Mouse (Mus musculus): ENCODE data around the gene Kirrel3. TPM values are rescaled to one million over a fixed set of nuclear protein-coding genes. Genes with fewer than 3 reads are reported as not detected.

The Kirrel3 gene
- polyA plus RNA-seq, 1 experiment, result not detected

DNA sequence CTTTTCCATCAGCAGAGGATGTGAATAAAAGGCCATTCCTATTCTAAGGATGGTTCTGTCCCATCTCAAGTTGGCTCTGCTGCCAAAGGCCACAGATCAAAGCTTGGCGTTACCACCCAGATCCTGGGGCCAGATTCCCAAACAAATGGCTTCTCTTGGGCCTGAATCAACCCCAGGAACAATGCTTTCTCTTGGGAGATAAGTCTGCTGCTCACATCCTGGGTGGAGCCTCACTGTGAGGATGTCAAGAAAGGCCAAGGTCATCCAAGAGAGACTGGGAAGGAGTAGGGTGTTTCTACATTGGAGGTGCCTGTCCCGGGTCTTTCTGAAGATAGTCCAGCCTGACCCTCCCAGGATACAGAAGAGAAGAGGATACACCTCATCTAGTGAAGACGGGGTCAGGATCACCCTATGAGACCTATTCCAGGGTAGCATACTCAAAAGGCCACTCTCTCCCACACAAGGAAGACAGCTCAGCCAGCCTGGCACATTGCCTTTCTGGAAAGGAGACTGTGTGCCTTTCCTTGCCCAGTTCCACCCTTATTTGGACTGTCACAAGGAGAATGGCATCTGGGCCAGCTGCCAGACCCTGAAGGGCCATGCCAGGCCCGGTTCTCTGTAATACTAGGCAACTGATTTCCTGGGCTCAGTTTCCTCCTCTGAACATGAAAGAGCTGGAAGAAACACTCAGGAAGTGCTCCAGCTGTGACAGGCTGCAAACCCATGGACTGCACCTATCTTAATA, 507.9 kb downstream of the Kirrel3 start:
- Histone ChIP-seq H3K27ac (replicated peaks; ENCODE audit: low read depth, low read length) (peak overlapping the region; percentile 94), H3K4me1 (ENCODE audit: control insufficient read depth, insufficient read depth, insufficient read length, low read length) (peaks cover 23% of the 10 kb centered on the region), H3K4me3 (ENCODE audit: insufficient read depth, low read depth, low read length) (no peak overlapping the region)

DNA sequence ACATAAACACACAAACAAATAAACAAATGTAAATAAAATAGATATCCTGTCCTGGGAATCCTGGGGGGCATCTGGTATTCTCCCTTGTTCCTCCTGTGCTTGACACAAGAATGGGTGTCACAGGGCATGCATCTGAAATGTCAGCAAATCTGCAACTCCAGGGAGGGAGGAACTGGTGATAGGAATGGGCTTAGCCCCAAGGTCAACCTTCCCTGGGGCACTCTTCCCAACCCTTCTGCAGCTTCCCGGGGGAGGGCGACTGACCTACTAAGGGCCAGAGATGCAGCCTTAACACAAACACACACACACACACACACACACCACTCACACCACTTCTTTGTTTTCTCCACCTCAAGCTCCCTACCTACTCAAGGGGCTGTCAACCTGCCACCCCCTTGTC, 509.4 kb downstream of the Kirrel3 start:
- no peak overlapping the region for H3K4me3 ChIP-seq (ENCODE audit: insufficient read depth, low read depth, low read length)
- peaks cover 23% of the 10 kb centered on the region for H3K4me1 ChIP-seq (ENCODE audit: control insufficient read depth, insufficient read depth, insufficient read length, low read length)
- H3K27ac ChIP-seq (replicated peaks; ENCODE audit: low read depth, low read length), result no peak overlapping the region

DNA sequence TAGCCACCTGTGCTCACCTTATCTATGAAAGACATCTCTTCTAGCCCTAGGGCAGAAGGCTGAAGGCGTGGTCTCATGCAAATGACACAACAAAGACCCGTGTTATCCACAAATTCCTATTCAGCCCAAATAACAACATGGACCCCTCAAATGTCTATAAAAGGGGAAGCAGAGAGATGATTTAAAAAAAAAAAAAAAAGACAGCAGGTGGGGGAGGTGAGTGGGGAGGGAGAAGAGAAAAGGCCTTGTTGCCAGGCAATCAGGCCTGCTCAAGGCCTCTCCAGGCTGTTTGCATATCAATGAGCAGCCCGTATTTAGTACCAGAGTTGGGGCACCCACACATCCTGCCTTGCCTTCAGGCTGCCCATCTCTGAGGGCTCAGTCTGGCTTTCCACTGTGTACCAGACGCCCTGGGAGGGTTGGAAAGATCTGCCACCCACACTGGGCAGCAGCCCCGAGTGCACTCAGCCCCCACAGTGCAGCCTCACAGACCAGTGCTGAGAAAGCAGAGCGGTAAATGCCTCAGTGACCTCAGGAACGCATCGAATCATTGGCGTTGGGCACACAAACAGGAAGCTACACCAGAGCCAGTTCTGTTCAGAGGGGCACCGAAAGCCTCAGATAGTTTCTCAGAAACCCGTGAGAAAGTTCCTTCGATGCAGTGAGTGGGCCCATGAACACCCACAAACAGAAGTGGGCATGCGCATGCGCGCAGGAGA, 510.1 kb downstream of the Kirrel3 start:
- H3K4me3 ChIP-seq (ENCODE audit: insufficient read depth, low read depth, low read length), result no peak overlapping the region
- peaks cover 22% of the 10 kb centered on the region for H3K4me1 ChIP-seq (ENCODE audit: control insufficient read depth, insufficient read depth, insufficient read length, low read length)
- no peak overlapping the region for H3K27ac ChIP-seq (replicated peaks; ENCODE audit: low read depth, low read length)

DNA sequence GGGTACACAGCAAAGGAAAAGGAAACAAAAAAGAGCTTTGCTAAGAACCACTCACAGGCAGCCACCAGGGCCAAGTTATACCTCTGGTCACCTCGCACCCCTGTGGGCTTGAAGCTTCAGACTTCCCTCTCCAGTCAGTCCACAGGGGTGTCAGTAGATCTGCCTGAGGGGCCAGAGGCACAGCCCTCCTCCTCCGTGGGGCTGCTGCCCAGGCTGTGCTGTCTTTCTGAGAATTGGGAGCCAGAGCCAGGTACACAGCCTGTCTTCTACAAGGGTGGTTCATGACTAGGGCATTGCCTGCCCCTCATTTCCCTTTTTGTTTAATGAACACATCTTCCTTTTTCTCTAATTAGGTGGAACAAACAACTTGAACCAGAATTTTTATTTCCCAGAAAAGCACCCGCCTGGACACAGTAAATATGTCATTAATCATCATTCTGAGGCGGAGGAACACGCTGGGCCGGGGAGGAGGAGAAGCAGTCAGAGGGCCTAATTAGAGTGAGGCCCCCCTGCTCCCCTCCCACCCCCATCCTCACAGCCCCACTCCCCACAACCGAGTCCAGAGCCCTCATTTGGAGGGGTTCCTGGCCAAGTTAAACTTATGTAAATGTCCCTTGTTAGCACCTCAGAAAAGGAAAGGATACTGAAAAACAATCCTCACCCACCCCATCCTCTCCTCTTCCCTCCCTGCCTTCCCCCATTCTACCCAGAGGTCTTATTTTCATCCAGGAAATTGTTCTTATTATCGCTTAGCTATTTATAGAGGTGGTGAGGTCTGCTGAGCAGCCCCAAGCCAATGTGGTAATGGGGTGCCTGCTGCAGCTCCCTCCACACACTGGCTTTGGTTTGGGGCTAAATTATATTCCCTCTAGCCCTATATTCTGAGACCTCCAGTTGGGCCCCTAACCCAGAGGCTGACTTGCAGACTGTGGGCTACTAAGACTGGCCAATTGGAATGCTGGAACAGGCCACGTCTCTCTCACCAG, 512.5 kb downstream of the Kirrel3 start:
- Histone ChIP-seq H3K4me3 (ENCODE audit: insufficient read depth, low read depth, low read length) (no peak overlapping the region), H3K4me1 (ENCODE audit: control insufficient read depth, insufficient read depth, insufficient read length, low read length) (peaks cover 10% of the 10 kb centered on the region), H3K27ac (replicated peaks; ENCODE audit: low read depth, low read length) (no peak overlapping the region)

DNA sequence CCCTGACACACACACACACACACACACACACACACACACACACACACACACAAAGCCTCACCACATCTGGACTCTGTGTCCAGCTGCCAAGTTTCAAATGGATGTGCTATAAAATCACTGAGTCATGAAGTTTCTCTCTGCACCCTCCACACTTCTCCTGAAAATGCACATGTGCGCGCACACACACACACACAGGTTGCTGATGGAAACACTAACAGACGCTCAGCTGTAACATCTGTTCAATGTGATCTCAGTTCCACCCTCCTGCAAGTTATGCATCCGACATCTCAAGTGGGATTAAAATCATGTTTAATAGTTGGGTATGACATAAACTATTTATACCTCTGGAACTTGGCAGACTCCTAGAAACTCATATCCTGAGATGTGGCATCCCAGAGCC, 518.4 kb downstream of the Kirrel3 start:
- Histone ChIP-seq H3K27ac (replicated peaks; ENCODE audit: low read depth, low read length) (no peak overlapping the region), H3K4me3 (ENCODE audit: insufficient read depth, low read depth, low read length) (no peak overlapping the region), H3K4me1 (ENCODE audit: control insufficient read depth, insufficient read depth, insufficient read length, low read length) (no peaks in the 10 kb centered on the region)

DNA sequence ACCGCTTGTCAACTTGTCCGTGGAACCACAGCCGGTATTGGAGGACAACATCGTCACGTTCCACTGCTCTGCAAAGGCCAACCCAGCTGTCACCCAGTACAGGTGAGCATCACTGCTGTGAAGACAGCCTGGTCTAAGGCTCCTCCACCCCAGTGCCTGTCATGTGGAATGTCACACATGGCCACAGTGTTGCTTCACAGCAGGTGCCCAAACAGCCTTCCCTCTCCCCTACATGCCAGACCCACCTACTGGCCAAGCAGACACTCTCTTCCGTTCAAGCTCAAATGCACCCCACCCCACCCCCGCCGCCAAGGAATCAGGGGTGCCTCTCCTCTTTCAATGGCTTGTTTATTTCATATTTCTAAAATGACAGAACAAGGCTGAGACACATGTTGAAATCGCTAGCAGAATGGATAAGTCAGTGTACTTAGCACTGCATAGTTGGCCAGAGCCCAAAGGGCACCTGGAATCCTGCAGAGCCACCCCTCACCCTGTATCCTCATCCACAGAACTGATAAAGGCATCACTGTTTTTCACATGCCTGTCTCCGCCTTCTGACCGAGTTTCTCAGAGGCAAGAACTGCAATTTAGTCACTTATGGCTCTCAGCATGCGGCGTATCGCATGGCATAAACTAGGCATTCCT, 522.1 kb downstream of the Kirrel3 start:
- no peak overlapping the region for H3K27ac ChIP-seq (replicated peaks; ENCODE audit: low read depth, low read length)
- no peaks in the 10 kb centered on the region for H3K4me1 ChIP-seq (ENCODE audit: control insufficient read depth, insufficient read depth, insufficient read length, low read length)
- H3K4me3 ChIP-seq (ENCODE audit: insufficient read depth, low read depth, low read length), result no peak overlapping the region

DNA sequence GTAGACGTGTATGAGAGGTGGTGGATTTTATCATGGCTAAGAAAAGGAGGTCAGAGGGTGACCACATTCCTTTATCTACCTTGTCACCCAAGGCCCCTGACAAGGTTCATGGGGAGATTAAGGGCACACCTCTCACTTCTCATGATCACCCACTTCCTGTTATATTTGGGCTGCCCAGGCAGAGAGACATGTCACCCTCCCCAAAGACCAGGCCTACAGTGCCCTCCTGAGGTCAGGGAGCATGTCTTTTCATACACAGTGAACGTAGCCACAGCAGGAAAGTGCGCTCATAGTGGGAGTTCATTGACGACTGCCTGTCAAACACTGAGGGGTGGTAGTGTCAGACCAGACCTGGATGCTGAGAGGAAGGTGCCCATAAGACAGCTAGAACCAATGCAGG, 531.1 kb downstream of the Kirrel3 start:
- H3K4me1 ChIP-seq (ENCODE audit: control insufficient read depth, insufficient read depth, insufficient read length, low read length), result no peaks in the 10 kb centered on the region
- H3K27ac ChIP-seq (replicated peaks; ENCODE audit: low read depth, low read length), result no peak overlapping the region
- H3K4me3 ChIP-seq (ENCODE audit: insufficient read depth, low read depth, low read length), result no peak overlapping the region

DNA sequence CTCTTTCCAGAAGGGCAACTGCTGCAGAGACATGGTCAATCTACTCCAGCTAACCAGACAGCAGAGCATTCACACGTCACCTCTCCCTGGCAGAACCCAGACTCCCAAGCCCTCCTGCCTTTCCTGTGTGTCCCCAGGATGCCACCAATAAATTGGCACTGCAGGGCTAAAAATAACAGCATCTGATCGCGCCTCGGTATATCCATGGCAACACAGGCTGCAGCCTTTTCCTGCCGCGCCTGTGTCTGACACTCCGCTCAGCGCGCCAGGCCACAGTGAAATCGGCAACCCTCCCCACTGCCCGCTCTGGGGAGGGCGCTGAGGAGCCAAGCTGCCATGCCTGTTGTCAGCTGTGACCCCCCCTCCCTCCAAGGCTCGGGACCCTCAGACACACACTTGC, 531.9 kb downstream of the Kirrel3 start:
- Histone ChIP-seq H3K27ac (replicated peaks; ENCODE audit: low read depth, low read length) (no peak overlapping the region), H3K4me3 (ENCODE audit: insufficient read depth, low read depth, low read length) (no peak overlapping the region), H3K4me1 (ENCODE audit: control insufficient read depth, insufficient read depth, insufficient read length, low read length) (no peaks in the 10 kb centered on the region)

DNA sequence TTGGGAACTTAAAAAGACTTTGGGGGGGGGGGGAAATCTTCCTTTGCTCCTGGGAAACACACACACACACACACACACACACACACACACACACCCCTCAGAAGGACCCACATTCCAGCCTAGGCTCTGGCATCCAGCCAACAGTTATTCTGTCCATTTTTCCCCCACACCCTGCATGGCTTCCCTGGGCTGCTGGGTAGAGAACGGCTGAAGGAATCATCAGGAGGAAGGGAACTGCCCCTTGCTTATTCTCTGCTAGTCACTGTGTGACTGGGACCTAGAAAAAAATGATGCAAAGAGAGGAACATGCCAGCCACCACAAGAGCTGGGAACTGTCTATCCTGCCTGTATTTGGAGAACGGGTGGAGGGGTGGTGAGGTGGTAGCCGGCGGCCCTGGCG, 532.4 kb downstream of the Kirrel3 start:
- Histone ChIP-seq H3K27ac (replicated peaks; ENCODE audit: low read depth, low read length) (no peak overlapping the region), H3K4me1 (ENCODE audit: control insufficient read depth, insufficient read depth, insufficient read length, low read length) (no peaks in the 10 kb centered on the region), H3K4me3 (ENCODE audit: insufficient read depth, low read depth, low read length) (no peak overlapping the region)

DNA sequence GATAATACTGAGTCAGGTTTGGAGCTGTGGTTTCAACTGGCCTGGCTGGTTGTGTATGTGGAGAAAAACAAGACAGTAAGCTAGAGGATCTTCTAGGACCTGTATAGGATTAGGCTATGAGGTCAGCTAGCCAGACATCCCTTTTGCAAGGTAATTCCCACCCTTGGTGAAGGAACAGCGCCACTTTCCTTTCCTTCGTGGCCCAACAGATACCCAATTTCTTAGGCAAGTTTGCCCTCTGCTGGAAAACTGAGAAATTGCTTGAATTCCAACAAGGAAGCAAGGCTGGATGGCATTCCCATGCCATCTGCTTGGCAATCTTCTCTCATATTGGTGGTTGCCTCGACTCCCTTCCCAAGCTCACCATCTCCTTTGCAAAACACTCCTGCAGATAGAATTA, 533.7 kb downstream of the Kirrel3 start:
- Histone ChIP-seq H3K4me3 (ENCODE audit: insufficient read depth, low read depth, low read length) (no peak overlapping the region), H3K4me1 (ENCODE audit: control insufficient read depth, insufficient read depth, insufficient read length, low read length) (no peaks in the 10 kb centered on the region), H3K27ac (replicated peaks; ENCODE audit: low read depth, low read length) (no peak overlapping the region)

DNA sequence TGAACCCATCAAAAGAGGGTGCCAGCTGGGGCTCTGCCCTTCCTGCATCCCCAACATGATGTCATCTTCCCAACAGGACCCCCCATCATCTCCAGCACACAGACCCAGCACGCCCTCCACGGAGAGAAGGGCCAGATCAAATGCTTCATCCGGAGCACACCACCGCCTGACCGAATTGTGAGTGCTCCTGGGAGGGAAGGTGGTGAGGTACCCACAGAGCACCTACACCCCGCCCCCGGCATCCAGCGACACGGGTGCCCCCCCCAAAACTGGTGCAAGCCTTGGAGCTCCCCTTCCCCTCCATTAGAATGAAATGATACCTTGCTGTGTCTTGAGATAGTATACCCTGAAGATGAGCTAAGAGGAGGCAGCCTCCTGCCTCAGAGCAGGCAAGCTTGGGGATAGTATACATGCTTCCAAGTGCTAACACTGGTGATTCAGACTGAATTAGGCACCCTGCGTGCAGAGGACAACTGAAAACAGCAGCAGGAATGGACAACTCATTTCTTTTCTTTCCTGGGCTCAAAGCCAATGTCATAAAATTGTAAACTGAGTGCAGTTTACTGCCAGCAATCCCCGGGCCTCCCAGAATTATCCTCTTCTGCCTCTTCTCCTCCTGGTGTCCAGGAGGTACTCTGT, 534.4 kb downstream of the Kirrel3 start:
- Histone ChIP-seq H3K4me3 (ENCODE audit: insufficient read depth, low read depth, low read length) (no peak overlapping the region), H3K4me1 (ENCODE audit: control insufficient read depth, insufficient read depth, insufficient read length, low read length) (peaks cover 2% of the 10 kb centered on the region; the same call in 1 of the 2 replicates), H3K27ac (replicated peaks; ENCODE audit: low read depth, low read length) (no peak overlapping the region)

DNA sequence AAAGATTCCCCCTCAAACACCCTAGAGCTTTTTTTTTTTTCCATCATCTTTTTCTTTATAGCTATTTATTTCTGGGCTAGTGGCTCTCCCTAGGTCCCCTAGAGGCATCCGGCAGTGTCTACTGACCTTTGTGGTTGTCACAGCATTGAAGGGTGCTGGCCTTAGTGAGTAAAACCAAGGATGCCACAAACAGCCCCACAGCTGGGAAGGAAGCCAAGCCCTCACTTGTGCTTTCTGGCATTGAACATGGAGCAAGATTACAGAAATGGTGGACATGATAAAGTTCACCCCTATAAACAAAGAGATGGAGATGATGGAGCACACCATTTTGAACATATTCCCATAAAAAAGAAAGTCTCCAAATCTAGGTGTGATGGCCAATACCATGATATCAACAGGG, 536.0 kb downstream of the Kirrel3 start:
- H3K4me1 ChIP-seq (ENCODE audit: control insufficient read depth, insufficient read depth, insufficient read length, low read length), result peaks cover 9% of the 10 kb centered on the region
- H3K4me3 ChIP-seq (ENCODE audit: insufficient read depth, low read depth, low read length), result no peak overlapping the region
- H3K27ac ChIP-seq (replicated peaks; ENCODE audit: low read depth, low read length), result no peak overlapping the region

DNA sequence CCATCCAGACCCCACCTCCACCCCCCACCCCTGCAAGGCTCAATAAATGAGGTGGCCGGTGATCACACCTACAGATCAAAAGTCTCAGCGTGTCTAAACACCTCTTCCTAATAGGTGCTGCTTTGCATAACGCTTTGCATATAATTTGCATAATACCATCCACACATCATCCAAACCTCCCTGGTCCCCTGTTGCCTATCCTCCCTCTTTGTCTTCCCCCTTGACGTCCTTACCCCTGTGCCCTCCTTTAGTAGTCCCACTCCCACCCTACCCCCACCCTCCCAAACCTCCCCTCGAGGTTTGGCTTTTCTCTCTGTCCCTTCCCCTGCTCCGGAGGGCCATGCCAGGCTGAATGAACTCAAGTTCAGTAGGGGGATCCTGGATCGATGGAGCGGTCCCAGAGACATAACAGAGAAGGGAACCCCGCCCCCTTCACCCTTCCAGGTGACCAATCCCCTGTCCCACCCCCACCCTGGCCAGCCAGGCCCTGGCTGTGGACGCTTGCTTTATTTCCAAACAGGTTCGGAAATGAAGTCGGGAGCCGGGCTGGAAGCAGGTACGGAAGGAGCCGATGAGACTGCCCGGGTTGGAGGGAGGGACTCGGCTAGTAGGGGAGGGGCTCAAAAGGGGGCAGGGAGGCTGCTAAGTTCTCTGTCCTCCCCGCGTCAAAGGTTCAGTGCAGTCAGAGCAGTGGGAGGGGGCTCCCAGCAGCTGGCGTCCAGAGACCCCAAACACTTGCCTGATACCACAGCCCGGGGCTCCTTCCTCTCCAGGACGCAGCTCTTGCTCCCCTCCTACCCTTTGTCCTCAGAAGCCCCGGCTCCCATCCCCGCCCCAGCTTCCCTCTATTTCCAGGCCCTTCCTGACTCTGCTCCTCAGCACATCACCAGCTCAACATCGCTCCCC, 539.1 kb downstream of the Kirrel3 start:
- H3K4me3 ChIP-seq (ENCODE audit: insufficient read depth, low read depth, low read length), result no peak overlapping the region

DNA sequence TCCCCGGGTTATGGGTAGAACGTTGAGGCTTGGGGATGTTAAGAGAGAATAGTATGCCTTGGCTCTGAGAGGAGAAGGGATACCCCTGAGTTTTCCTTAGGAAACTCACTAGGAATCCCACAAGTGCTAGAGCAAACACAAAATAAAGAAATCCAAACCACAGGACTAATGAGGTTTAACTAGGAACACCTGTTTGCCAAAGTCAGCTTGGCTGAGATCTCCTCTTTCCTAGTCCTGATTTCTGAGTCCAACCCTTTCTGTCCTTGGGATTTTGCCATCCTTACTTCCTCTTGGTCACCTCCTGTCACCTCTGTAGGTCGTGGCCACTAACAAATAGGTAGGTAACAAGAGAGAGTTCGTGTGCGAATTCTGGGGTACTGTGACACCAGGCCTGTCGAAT, 540.6 kb downstream of the Kirrel3 start:
- Histone ChIP-seq H3K4me3 (ENCODE audit: insufficient read depth, low read depth, low read length) (no peak overlapping the region), H3K4me1 (ENCODE audit: control insufficient read depth, insufficient read depth, insufficient read length, low read length) (peaks cover 15% of the 10 kb centered on the region), H3K27ac (replicated peaks; ENCODE audit: low read depth, low read length) (no peak overlapping the region)

More for the DNA sequence above, 539.1 kb downstream of the Kirrel3 start:
- peaks cover 15% of the 10 kb centered on the region for H3K4me1 ChIP-seq (ENCODE audit: control insufficient read depth, insufficient read depth, insufficient read length, low read length)
- H3K27ac ChIP-seq (replicated peaks; ENCODE audit: low read depth, low read length), result no peak overlapping the region

Data from brown adipose tissue, adult 24 weeks (tissue).